In genomic region chr17:80480031-80480854, GRCm38 (mm10) we compare ENCODE assay signal across 8 mouse cellular contexts. TPM values are rescaled to one million over a fixed set of nuclear protein-coding genes. Genes with fewer than 3 reads are reported as not detected.
DNase-seq lines count a peak whose midpoint lies in the region; ATAC-seq and TF ChIP-seq lines count a peak whose summit lies in the region.

Gene Sos1, minus strand, starts transcription at chr17:80480453.

- peak; percentile 98 for DNase-seq in gastrocnemius, adult 2 months
- DNase-seq in hindbrain, postnatal 0 days (ENCODE audit: low spot score) = peak; percentile 97
- DNase-seq in left cerebral cortex, adult 2 months (ENCODE audit: extremely low spot score in 1 of 2, low spot score in 2 of 2) = peak; percentile 96 to 97
- DNase-seq in retina, postnatal 7 days (ENCODE audit: low read depth, low spot score) = peak; percentile 89
- DNase-seq in urinary bladder, adult 18-20 months (ENCODE audit: low spot score in 2 of 2) = peak; percentile 95 to 98

- ATAC-seq in activated CD4-positive, CD25-positive, alpha-beta regulatory T cell, adult 4 months = peak; percentile 55
- peak; percentile 60 for ATAC-seq in common myeloid progenitor, adult 5-6 weeks (replicated peaks; ENCODE audit: low read depth, poor library complexity, severe bottlenecking)
- ATAC-seq in hindbrain, postnatal 0 days = peak; percentile 88

- H3K9ac ChIP-seq in hindbrain, postnatal 0 days (replicated peaks; ENCODE audit: low read length) = peak within 1 kb of the TSS; percentile 97

- H3K4me2 ChIP-seq in hindbrain, postnatal 0 days (ENCODE audit: low read depth, low read length) = peak within 1 kb of the TSS; percentile 66

- peaks cover 13% of the 10 kb centered on the region; the same call in 1 of the 2 replicates for H3K4me1 ChIP-seq in hindbrain, postnatal 0 days (ENCODE audit: insufficient read depth, low read length)

- WGBS in hindbrain, postnatal 0 days = under 1% methylated on average over 61 of the region's 90 CpGs
- under 1% methylated on average over 87 of the region's 90 CpGs for WGBS in macrophage (ENCODE audit: missing documents)

- H3K27me3 ChIP-seq in hindbrain, postnatal 0 days (ENCODE audit: insufficient read depth, low read length) = no peaks in the 10 kb centered on the region

- intact Hi-C loops in gastrocnemius, adult 2 months (cut with DNase I) = loop anchor here (5.0 kb wide), 1 partner anchor 273 kb away; the partner anchor contains the start of genes Srsf7 and Ttc39d
- intact Hi-C loops in left cerebral cortex, adult 2 months (cut with DNase I) = loop anchor here (5.0 kb wide), 1 partner anchor 108 kb away; the partner anchor contains the start of gene Gm10190

- no peaks in the 10 kb centered on the region for H3K9me3 ChIP-seq in hindbrain, postnatal 0 days (ENCODE audit: low read length)

- TF ChIP-seq CTCF in gastrocnemius, adult 2 months (IDR thresholded peaks at IDR 0.05) = no peak
- no peak for TF ChIP-seq CTCF in hindbrain, postnatal 0 days (IDR thresholded peaks at IDR 0.05; ENCODE audit: low read depth)
- no peak for TF ChIP-seq CTCF in left cerebral cortex, adult 2 months (IDR thresholded peaks at IDR 0.05)

- H3K27ac ChIP-seq in gastrocnemius, adult 2 months = peak within 1 kb of the TSS; percentile 95
- peak within 1 kb of the TSS; percentile 98 for H3K27ac ChIP-seq in hindbrain, postnatal 0 days
- H3K27ac ChIP-seq in left cerebral cortex, adult 2 months = peak within 1 kb of the TSS; percentile 95
- H3K27ac ChIP-seq in macrophage = peak within 1 kb of the TSS; percentile 29

- H3K36me3 ChIP-seq in hindbrain, postnatal 0 days (ENCODE audit: insufficient read depth, low read length) = no peaks in the 10 kb centered on the region
- H3K36me3 ChIP-seq in macrophage (ENCODE audit: inconsistent target) = no peaks in the 10 kb centered on the region

- peaks cover 42% of the 10 kb centered on the region for H3K79me2 ChIP-seq in macrophage (ENCODE audit: inconsistent target)

- H3K4me3 ChIP-seq in gastrocnemius, adult 2 months = peak within 1 kb of the TSS; percentile 97
- peak within 1 kb of the TSS; percentile 96 for H3K4me3 ChIP-seq in hindbrain, postnatal 0 days (ENCODE audit: low read length)
- H3K4me3 ChIP-seq in left cerebral cortex, adult 2 months = peak within 1 kb of the TSS; percentile 87
- peak within 1 kb of the TSS; percentile 65 for H3K4me3 ChIP-seq in macrophage (ENCODE audit: inconsistent target)

RNA-seq across cellular contexts. Expression of gene Sos1, which starts in this region (rescaled TPM):
- polyA plus RNA-seq in activated CD4-positive, CD25-positive, alpha-beta regulatory T cell, adult 4 months (2017; shearing (Covaris generic)) = 1 to 10 TPM; 4.7 to 5.4 TPM
- total RNA-seq in common myeloid progenitor, adult 5-6 weeks (2017) = 14.6 and 22.4 TPM in 2 replicates
- 10 to 100 TPM; 14.1 to 18.2 TPM for total RNA-seq in gastrocnemius, adult 2 months (2021)
- 21.2 and 21.5 TPM in 2 replicates for total RNA-seq in hindbrain, postnatal 0 days (2014; rRNA removed)
- polyA plus RNA-seq in hindbrain, postnatal 0 days (2015; fragmentation: Nextera tagmentation; extraction: Ambion mirVana) = 6.5 and 6.8 TPM in 2 replicates
- 10 to 100 TPM; 33.0 to 36.6 TPM for total RNA-seq in left cerebral cortex, adult 2 months (2021)
- total RNA-seq in macrophage (2018; cell fraction: chromatin; rRNA removed) = 10 to 100 TPM in 22 of 26 experiments, 1 to 10 TPM in 4; 6.2 to 28.1 (median 23.2) TPM
- 10 to 100 TPM in 22 of 26 experiments, 1 to 10 TPM in 4; 8.1 to 15.8 (median 13.7) TPM for total RNA-seq in macrophage (2018; cell fraction: cytosol; rRNA removed)
- 10 to 100 TPM in 23 of 26 experiments, 1 to 10 TPM in 3; 7.1 to 31.6 (median 18.0) TPM for total RNA-seq in macrophage (2018; cell fraction: nucleus; rRNA removed)
- 7.0 to 10.1 TPM (median 7.4 TPM) in 3 replicates for polyA plus RNA-seq in macrophage (2018)

Comparison
In these comparisons a context has a peak if more than half of its experiments do, and no peak if none do; other contexts are left out.
1. Peak in every context shown above with its lines: DNase-seq, ATAC-seq, H3K4me3 ChIP-seq and H3K27ac ChIP-seq.
2. H3K27ac ChIP-seq: peak in every context shown above with its lines; median percentile 98 in hindbrain, postnatal 0 days; 95 in gastrocnemius, adult 2 months; 95 in left cerebral cortex, adult 2 months; 29 in macrophage.